Mouse (Mus musculus) cerebellum, adult 2 months (tissue): Measurements from ENCODE around the gene Srbd1.

ENCODE experiments used
- CTCF ChIP-seq: fragments of 200-500 bp; IDR thresholded peaks from 2 replicates; pipeline ENCODE4 v1.5.1; 2011; ENCODE audit warnings: low read depth, mild to moderate bottlenecking, control low read depth, low read length, moderate library complexity, borderline replicate concordance; ENCODE audit not compliant: insufficient read depth
- POLR2A ChIP-seq: fragments of 200-500 bp; IDR thresholded peaks from 2 replicates; pipeline ENCODE4 v1.6.1; 2011; ENCODE audit warnings: low read length, control low read depth, borderline replicate concordance; ENCODE audit not compliant: insufficient read depth

GRCm38 (mm10) chr17:86008401-86008800 lies 136.6 kb downstream of the Srbd1 start:
- no peak for TF ChIP-seq CTCF
- no peak for TF ChIP-seq POLR2A
